ENCODE assay signal across 17 mouse cellular contexts in genomic region chr11:68769770-68770510, GRCm38 (mm10).
DNase-seq lines count a peak whose midpoint lies in the region; ATAC-seq and TF ChIP-seq lines count a peak whose summit lies in the region.
"Had no signal": no experiment of that assay in that cellular context is flagged by ENCODE, and none has a peak within 500 bp of the region (broad histone marks: within the 10 kb centered on the region; RNA-seq: fewer than 3 reads in every experiment).

No protein-coding gene starts in this region.

- peak; percentile 22; the same call in 1 of the 2 replicates for ATAC-seq in granulocyte monocyte progenitor cell, adult 5-6 weeks (replicated peaks; ENCODE audit: poor library complexity, severe bottlenecking)
- ATAC-seq in liver, postnatal 0 days, result peak; percentile 46; the same call in 1 of the 2 replicates
- ATAC-seq: forebrain, embryonic 15.5 days; midbrain, embryonic 13.5 days had no signal

- H3K36me3 ChIP-seq in CH12.LX (replicated peaks in 1 of 2; ENCODE audit: control insufficient read depth in 1 of 2, insufficient read depth in 1 of 2, low read length in 1 of 2), result no peaks in the 10 kb centered on the region
- peaks cover 32% of the 10 kb centered on the region; the same call in 1 of the 2 replicates for H3K36me3 ChIP-seq in liver, postnatal 0 days (replicated peaks; ENCODE audit: insufficient read depth, low read length)

- no peaks in the 10 kb centered on the region for H3K27me3 ChIP-seq in CH12.LX (replicated peaks)
- H3K27me3 ChIP-seq in liver, postnatal 0 days (ENCODE audit: insufficient read depth, low read length), result no peaks in the 10 kb centered on the region
- H3K27me3 ChIP-seq: forebrain, embryonic 15.5 days; midbrain, embryonic 13.5 days; neural tube, embryonic 12.5 days had no signal

- peak overlapping the region in 1 of 3 experiments; percentile 34 for H3K4me3 ChIP-seq in CH12.LX (replicated peaks in 1 of 3; ENCODE audit: low read depth in 2 of 3, low read length in 2 of 3, poor library complexity in 1 of 3)
- H3K4me3 ChIP-seq in liver, postnatal 0 days (ENCODE audit: low read depth, low read length), result no peak overlapping the region
- no peak overlapping the region for H3K4me3 ChIP-seq in gastrocnemius, adult 2 months
- H3K4me3 ChIP-seq: forebrain, embryonic 15.5 days; heart, embryonic 10.5 days; midbrain, embryonic 13.5 days; neural tube, embryonic 12.5 days had no signal

- WGBS in liver, postnatal 0 days (ENCODE audit: insufficient replicate concordance), result 78% methylated on average over 9 of the region's 9 CpGs

- H3K9me3 ChIP-seq in CH12.LX (replicated peaks; ENCODE audit: low read length), result no peaks in the 10 kb centered on the region
- H3K9me3 ChIP-seq in liver, postnatal 0 days (ENCODE audit: low read length), result no peaks in the 10 kb centered on the region
- H3K9me3 ChIP-seq: forebrain, embryonic 15.5 days; heart, embryonic 10.5 days; midbrain, embryonic 13.5 days; neural tube, embryonic 12.5 days had no signal

- peaks cover 3 to 31% of the 10 kb centered on the region in 2 experiments; a peak in 2 of 4 replicates for H3K4me1 ChIP-seq in CH12.LX (ENCODE audit: control insufficient read depth in 1 of 2, insufficient read depth in 2 of 2)
- H3K4me1 ChIP-seq in liver, postnatal 0 days (ENCODE audit: insufficient read depth), result peaks cover 3% of the 10 kb centered on the region; the same call in 1 of the 2 replicates
- H3K4me1 ChIP-seq: heart, embryonic 10.5 days; midbrain, embryonic 13.5 days; neural tube, embryonic 12.5 days had no signal

- 0 out of 2 replicates have a peak overlapping the region, but pooled peaks have one; percentile 9 for H3K4me2 ChIP-seq in CH12.LX (ENCODE audit: insufficient read depth, low read depth, poor library complexity, severe bottlenecking)
- H3K4me2 ChIP-seq in liver, postnatal 0 days (ENCODE audit: low read depth, low read length), result no peak overlapping the region
- H3K4me2 ChIP-seq: forebrain, embryonic 15.5 days; lung, embryonic 14.5 days; midbrain, embryonic 13.5 days; neural tube, embryonic 12.5 days had no signal

- H3K27ac ChIP-seq in CH12.LX (ENCODE audit: insufficient read depth, low read depth), result no peak overlapping the region
- H3K27ac ChIP-seq in liver, postnatal 0 days (ENCODE audit: low read depth), result no peak overlapping the region; the same call in 1 of the 2 replicates
- no peak overlapping the region for H3K27ac ChIP-seq in gastrocnemius, adult 2 months
- H3K27ac ChIP-seq: forebrain, embryonic 15.5 days; heart, embryonic 10.5 days; midbrain, embryonic 13.5 days; neural tube, embryonic 12.5 days had no signal

- dilution Hi-C loops in CH12.LX (cut with MboI; ENCODE audit: extremely low pct_ligation_motif_present, extremely low pct_unique_long_range_greater_than_20kb, low sequenced_read_pairs), result no loop called here

- no peaks in the 10 kb centered on the region for H3K79me2 ChIP-seq in CH12.LX (replicated peaks; ENCODE audit: control insufficient read depth, extremely low read depth, insufficient read depth, poor library complexity, severe bottlenecking)

- peak; percentile 59 for DNase-seq in A20 (ENCODE audit: low read depth, low spot score)
- peak; percentile 91 for DNase-seq in CH12.LX (ENCODE audit: extremely low read depth)
- DNase-seq in liver, postnatal 0 days, result no peak
- no peak for DNase-seq in gastrocnemius, adult 2 months
- no peak for DNase-seq in kidney, postnatal 36 days
- no peak for DNase-seq in Muller cell, postnatal 12 days (ENCODE audit: inconsistent ontology term)
- DNase-seq: adrenal gland, postnatal 25 days; cerebellum, adult 11-12 months; cerebellum, postnatal 14 days; gastrocnemius, postnatal 36 days; lung, embryonic 14.5 days; right cerebral cortex, adult 18-20 months had no signal

- H3K9ac ChIP-seq in CH12.LX (ENCODE audit: insufficient read depth, low read depth), result no peak overlapping the region
- no peak overlapping the region for H3K9ac ChIP-seq in liver, postnatal 0 days (replicated peaks)
- H3K9ac ChIP-seq: forebrain, embryonic 15.5 days; lung, embryonic 14.5 days; midbrain, embryonic 13.5 days; neural tube, embryonic 12.5 days had no signal

- no peak for TF ChIP-seq CTCF in CH12.LX (conservative IDR thresholded peaks at IDR 0.05 in 1 of 2, IDR thresholded peaks at IDR 0.05 in 1 of 2; ENCODE audit: low read depth in 2 of 2, low read length in 2 of 2)
- TF ChIP-seq CTCF in liver, postnatal 0 days (IDR thresholded peaks at IDR 0.05; ENCODE audit: low read depth), result no peak
- no peak for TF ChIP-seq CTCF in gastrocnemius, adult 2 months (IDR thresholded peaks at IDR 0.05)

- intact Hi-C loops in gastrocnemius, adult 2 months (cut with DNase I), result no loop called here

- no peak for TF ChIP-seq RAD21 in CH12.LX (IDR thresholded peaks at IDR 0.05; ENCODE audit: low read depth, low read length)

- no peak for TF ChIP-seq POLR2A in CH12.LX (IDR thresholded peaks at IDR 0.05; ENCODE audit: low read depth, low read length)

- in situ Hi-C loops in CH12.LX (cut with MboI; ENCODE audit: low pct_ligation_motif_present, low pct_unique_long_range_greater_than_20kb, low sequenced_read_pairs), result no loop called here

- TF ChIP-seq EP300 in CH12.LX (IDR thresholded peaks at IDR 0.05; ENCODE audit: low read length), result no peak
- no peak for TF ChIP-seq EP300 in liver, postnatal 0 days (IDR thresholded peaks at IDR 0.05; ENCODE audit: low read depth)

TF ChIP-seq in CH12.LX, 34 proteins besides CTCF, POLR2A, EP300 and RAD21:
- TF ChIP-seq NELFE (IDR thresholded peaks at IDR 0.05; ENCODE audit: low read depth, low read length) (0 out of 2 replicates have a peak, but pooled peaks have one; percentile 27), TCF12 (IDR thresholded peaks at IDR 0.05; ENCODE audit: low read depth, low read length) (peak; percentile 38; the same call in 1 of the 2 replicates), SMC3 (IDR thresholded peaks at IDR 0.05; ENCODE audit: low read depth, low read length) (no peak), MXI1 (IDR thresholded peaks at IDR 0.05; ENCODE audit: low read depth, low read length) (no peak), USF1 (IDR thresholded peaks at IDR 0.05; ENCODE audit: low read depth, low read length) (no peak), MYC (IDR thresholded peaks at IDR 0.05; ENCODE audit: low read depth, low read length) (no peak), HCFC1 (IDR thresholded peaks at IDR 0.05; ENCODE audit: low read depth, low read length) (peak; percentile 27; the same call in 1 of the 2 replicates), PAX5 (IDR thresholded peaks at IDR 0.05; ENCODE audit: low read length) (no peak), IRF4 (IDR thresholded peaks at IDR 0.05; ENCODE audit: low read depth, low read length) (0 out of 2 replicates have a peak, but pooled peaks have one; percentile 32), RCOR1 (conservative IDR thresholded peaks at IDR 0.05; ENCODE audit: low read depth, low read length) (no peak), TBP (conservative IDR thresholded peaks at IDR 0.05; ENCODE audit: low read depth, low read length) (0 out of 2 replicates have a peak, but pooled peaks have one; percentile 31), ETS1 (conservative IDR thresholded peaks at IDR 0.05; ENCODE audit: low read depth, low read length) (peak; percentile 39; the same call in 1 of the 2 replicates), ELF1 (IDR thresholded peaks at IDR 0.05; ENCODE audit: low read depth, low read length) (peak; percentile 37; the same call in 1 of the 2 replicates), CHD1 (IDR thresholded peaks at IDR 0.05; ENCODE audit: low read depth, low read length) (no peak)

Comparison
In these comparisons a context has a peak if more than half of its experiments do, and no peak if none do; other contexts are left out.
1. DNase-seq: peak in A20 (single experiment) and CH12.LX (single experiment); none in liver, postnatal 0 days (single experiment), gastrocnemius, adult 2 months (single experiment), kidney, postnatal 36 days (0 of 2) and Muller cell, postnatal 12 days (single experiment).